Mouse (Mus musculus) lung, postnatal 4 days (tissue): ENCODE results near the gene Pgrmc1.
A peak's percentile ranks its signal among the peaks of the same experiment; 100 is the strongest.
"Not testable (repeated sequence)": the region's sequence is repeated elsewhere in the genome, so short reads cannot be mapped to it uniquely, and the experiment has no call there.

Source experiments
- DNase-seq, 2 experiments: peaks; one replicate each; pipeline ENCODE4 v3.0.0; 2021

Gene Pgrmc1

DNA sequence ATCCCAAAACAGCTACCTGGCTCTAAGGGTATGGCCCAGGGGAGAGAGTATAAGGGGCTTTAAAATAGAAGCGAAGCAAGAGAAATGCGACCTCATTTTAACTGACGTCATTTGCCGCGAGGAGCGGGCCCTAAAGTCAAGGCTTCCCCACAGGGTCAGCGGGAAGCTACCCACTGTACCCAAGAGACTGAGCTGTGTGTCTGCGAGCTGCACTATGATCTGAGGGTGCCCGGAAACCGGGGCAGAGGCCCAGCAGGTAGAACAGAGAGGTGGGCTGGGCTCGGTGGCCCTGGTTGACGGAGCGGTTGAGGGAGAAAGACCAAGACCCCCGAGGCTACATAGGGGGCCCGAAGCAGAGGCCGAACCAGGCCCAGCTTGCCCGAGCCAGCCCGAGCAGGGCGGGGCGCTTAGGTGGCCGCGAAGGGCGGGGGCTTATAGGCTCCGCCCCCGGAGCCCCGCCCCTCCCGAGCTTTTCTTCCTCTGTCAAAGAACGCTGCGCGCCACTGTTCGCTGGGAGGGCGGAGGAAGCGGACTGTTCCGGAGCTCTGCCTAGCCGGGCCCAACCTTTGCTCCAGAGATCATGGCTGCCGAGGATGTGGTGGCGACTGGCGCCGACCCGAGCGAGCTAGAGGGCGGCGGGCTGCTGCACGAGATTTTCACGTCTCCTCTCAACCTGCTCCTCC, at the start of gene Pgrmc1:
TSS of gene Pgrmc1 (plus strand) at position 500 of the 683 bp plus-strand sequence.
- peak; percentile 87 to 90 for DNase-seq

DNA sequence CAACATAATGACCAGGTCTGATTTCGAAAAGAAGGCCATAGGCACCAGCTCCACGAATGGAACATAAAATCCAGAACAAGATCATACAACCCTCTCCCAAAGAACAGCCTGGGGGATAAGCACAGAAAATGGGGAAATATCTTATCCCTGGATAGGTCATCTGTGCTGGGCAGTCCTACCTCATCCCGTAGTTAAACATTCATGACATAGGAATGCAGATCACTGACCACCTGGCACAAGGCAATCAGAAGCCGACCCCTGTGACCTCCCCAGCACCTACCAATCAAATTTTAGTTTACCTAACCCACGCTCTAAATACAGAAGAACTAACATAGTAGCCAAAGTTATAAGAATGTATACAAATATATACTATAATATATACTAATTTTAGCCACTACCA, 49.2 kb upstream of the Pgrmc1 start:
- DNase-seq: no peak

DNA sequence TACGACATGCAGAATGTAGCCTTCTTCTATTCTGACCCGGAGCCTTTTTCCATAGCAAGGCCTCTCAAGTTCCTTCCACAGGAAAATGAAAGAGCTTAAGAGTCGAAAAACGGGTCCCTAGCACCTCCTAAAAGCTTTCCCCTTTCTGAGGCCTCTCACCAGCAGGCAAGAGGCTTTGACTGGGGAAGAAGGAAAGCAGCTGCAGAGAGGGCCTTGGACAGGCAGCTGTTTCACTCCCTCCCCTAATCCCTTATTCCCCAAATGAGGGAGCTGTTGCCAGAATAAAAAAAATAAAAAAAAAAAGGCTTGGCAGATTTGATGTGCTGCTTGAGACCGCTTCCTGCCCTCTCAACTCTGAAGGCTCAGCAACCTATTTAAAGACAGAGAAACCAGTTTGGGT, 47.1 kb upstream of the Pgrmc1 start:
- DNase-seq: peak; percentile 34 to 56

DNA sequence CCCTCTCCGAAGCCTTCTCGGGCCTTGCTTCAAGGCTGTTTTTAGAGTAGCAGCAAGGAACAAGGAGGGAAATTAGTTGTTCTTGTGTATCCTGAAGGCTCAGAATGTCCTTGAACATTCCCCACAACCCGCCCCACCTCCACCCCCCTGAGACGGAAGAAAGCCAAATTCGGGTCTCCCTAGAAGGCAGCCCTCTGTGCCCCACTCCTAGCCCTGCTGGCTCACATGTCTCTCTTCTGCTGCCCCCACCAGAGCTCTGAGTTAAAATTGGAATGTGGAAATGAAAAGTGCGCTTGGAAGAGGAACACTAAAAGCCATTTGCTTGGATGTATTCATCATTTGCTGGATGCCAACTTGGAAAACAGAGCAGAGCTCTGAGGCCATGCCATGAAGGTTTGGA, 46.7 kb upstream of the Pgrmc1 start:
- DNase-seq: peak in 1 of 2 experiments; percentile 4

DNA sequence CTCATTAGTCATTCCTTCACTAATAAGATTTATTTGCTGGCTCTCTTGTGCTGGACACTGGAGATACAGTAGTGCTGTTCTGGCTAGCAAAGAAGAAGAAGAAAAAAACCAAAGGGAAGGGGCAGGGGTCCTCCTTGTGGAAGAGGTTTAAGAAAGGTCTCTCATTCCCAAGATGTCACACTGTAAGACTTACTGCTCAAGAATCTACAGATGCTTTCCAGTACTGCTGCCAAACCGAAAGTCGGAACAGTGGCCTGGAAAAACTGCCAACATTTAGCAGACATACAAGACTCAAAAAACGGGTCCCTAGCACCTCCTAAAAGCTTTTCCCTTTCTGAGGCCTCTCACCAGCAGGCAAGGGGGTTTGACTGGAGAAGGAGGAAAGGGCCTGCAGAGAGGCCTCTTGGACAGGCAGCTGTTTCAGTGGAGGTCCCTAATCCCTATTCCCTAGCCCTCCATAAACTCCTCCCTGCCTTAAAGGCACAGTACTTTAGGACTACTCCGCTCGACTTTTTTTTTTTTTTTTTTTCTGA, 45.9 kb upstream of the Pgrmc1 start:
- DNase-seq: peak; percentile 43 to 69

DNA sequence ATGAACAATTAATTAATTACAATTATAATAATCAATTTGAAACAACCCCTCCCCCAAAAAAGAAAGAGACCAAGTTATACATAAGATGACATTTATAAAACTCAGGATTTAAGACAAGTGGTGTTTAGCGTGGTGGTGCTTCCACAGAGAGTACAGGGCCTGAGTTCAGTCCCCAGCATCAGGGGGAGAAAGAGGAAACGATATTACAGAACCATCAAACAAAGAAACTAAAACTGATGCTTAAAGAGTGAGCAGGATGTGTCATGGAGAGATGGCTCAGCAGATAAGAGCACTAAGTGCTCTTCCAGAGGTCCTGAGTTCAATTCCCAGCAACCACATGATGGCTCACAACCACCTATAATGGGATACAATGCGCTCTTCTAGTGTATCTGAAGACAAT, 45.3 kb upstream of the Pgrmc1 start:
- DNase-seq: no peak

DNA sequence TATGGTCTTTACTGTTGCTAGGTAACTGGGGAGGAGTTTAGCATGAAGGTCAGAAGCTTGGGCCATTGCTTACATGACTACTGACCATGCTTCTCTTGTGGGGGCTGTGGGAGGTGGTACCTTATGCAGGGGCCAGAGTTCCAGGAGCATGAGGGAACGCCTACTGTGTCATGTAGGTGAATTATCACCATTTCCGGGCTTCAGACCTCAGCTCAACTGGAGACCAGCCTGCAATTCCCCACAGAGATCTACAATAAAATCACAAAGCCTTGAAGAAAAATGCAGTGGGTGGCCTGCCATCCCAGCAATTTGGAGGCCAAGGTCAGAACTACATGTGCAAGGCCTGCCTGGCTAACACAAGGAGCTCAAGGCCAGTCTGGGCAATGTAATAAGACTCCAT, 42.8 kb upstream of the Pgrmc1 start:
- DNase-seq: not testable (repeated sequence)

DNA sequence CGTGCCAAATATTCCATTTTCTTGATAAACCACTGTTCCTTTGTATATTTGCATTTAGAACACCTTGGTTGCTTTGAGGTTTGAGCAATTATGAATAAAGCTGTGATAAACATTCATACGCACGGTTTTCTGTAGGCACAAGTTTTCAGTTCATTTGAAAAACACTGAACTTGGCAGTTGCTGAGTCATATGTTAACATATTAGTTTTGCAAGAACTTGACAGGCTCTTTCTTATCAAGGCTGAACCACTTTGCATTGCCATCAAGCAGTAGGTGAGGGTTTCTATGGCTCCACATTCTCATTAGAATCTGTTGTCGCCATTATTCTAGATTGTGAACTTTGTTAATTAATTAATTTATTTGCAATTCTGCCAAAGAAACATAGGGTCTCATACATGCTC, 37.8 kb upstream of the Pgrmc1 start:
- DNase-seq: no peak

DNA sequence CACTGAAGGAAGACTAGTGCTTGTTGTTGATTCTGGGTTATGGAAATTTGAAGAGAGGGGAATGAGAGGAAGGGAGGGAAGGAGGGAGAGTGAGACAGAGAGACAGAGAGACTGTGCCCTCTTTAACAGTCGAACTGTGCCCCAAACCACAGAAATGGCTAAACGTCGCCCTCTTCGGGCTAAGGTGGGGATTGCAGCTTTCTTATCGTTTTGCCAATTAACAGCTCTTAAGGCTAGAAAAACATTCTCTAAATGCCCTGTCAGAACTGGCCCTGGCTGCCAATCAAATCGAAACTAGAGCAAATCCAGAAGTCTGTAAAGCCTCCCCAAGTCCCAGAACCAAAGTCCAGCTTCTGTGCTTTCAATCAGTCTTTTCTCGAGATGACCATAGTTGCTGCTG, 36.4 kb upstream of the Pgrmc1 start:
- DNase-seq: peak; percentile 49 to 78

DNA sequence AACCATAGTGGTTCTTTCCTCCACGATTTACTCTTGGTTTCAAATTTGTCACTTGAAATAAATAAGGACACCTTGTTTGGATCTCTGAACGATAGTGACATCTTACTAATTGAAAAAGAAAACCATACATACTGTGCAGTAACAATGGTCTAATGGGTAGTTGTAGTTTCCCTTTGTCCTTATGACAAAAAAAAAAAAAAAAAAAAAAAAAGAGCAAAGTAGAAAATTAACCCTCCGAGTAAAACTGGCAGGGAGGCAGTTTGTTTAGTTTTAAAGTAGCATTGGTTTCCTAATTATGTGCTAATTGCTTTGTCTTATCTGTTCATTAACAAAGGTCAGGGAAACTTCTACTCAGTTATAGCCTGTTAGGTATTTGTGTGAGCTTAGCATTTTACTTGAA, 35.9 kb upstream of the Pgrmc1 start:
- no peak for DNase-seq

DNA sequence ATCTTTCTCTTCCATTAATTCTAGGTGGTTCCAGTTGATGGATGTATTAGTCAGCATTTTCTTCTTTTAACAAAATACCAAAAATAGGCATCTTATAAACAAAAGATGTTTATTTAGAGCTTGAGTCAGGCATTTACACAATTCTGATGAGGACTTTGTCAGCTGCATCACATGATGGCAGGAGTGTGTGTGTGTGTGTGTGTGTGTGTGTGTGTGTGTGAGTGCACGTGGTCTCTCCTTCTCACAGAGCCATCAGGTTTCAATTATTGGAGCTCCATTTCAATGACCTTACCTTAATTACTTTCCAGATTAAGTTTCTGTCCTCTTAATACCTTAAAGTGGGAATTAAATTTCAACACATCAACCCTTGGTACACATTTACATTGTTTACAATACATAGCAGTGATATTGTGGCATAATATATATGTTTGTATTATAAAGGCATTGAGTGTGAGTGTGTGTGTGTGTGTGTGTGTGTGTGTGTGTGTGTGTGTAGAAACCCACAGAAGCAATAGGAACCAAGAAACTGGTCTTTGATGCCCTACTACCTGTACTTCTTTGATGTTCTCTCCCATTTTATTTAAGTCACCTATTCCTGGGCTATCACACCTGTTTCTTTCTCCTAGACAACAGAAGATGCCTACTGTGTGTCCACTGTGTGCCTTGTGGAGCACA, 11.2 kb upstream of the Pgrmc1 start:
- DNase-seq: no peak

DNA sequence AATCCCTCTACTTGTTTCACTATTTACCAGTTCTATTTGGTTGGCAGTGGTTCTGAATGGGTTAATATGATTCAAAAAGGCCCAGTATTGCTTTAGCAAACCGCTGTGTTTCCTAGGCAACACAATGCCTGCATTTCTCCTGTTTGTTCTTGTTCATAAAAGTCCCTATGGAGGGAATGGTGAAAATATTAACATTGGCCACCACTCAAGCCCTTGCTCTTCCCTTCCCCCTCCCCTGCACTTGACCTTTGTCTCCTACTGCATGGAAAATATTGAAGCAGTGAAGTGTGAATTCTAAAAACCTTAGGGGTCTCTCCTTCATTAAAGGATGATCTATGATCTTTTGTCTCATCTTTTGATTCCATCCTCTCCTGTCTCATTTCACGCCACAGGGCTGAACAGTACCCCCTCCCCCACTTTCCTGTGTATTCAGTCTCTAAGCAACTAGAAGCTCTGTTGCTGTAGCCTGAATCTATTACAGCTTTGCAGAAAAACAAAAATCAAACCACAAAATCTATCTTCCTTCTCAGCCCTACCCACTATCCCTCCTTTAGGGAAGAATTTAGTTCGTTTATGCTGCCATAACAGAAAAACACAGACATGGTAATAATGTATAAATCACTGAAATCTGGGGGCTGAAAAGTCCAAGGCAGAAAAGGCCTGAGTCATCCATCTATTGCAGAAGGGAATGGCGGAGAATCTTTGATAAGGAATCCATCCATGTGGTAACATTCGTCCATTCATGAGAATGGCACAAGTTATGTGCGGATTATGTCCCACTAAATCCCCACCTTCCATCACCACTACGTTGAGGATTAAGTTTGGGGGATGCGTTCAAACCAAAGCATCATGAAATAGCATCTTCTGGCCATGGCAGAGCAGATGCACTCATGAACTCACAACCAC, 10.4 kb upstream of the Pgrmc1 start:
- no peak for DNase-seq

DNA sequence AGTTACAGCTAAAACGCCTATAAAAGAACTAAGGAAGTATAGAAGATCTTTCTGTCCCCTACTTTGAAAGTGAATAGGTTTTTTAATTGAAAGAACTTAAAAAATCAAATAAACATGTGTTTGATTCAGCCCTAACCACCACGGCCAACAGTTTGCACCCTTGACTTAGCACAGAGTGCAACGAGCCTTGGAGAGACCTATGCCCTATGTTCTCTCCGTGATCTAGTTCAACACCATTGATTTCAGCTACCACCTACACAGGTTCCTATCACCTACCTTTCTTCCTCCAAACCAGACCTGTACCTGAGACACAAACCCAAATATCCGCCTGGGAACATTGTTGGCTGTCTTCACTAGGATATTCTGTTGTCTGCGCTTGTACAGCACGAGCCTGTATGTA, 7.7 kb upstream of the Pgrmc1 start:
- no peak for DNase-seq

DNA sequence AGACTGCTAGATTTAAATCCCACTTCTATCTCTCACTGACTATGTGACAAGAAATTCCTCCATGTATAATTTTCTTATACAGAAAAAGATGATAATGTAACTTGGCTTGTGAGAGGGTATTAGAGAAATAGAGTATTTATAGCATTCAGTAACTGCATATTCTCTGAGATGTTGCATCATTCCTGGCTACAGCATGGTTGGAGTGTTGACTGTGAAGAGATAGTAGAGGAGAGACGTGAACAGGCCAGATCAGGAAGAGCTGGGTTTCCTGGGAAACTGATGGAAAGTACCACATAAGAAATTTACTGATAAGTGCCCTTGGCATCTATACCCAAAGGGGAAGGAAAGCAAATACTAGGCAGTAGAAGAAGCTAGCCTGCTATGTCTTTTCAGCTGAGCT, 6.9 kb upstream of the Pgrmc1 start:
- no peak for DNase-seq

DNA sequence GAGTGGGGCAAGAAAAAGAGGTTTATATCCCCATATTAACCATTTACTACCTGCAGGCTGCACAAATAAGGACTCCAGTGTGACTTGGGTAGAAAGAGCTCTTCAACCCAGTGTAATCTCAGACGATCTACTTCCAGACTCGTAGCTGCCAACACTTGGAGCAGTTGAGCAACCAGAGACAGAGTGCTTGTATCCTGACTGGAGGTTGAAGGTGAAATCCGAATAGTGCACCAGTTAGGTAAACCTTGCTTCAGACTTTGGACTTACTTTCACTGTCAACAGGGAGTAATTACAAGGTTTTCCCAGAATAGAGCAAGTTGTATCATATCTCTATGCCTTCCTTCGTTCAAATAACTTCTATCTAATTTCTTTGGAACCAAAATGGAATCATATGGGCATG, 6.5 kb upstream of the Pgrmc1 start:
- DNase-seq: no peak

DNA sequence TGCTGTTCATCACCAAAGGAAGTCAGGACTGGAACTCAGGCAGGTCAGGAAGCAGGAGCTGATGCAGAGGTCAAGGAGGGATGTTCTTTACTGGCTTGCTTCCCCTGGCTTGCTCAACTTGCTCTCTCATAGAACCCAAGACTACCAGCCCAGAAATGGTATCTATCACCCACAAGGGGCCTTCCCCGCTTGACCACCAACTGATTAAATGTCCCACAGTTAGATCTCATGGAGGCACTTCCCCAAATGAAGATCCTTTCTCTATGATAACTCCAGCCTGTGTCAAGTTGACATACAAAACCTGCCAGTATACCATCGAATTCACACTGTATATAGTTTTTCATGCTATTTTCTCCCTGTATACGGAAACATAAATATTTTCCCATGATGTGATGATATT, 2.8 kb upstream of the Pgrmc1 start:
- DNase-seq: no peak

DNA sequence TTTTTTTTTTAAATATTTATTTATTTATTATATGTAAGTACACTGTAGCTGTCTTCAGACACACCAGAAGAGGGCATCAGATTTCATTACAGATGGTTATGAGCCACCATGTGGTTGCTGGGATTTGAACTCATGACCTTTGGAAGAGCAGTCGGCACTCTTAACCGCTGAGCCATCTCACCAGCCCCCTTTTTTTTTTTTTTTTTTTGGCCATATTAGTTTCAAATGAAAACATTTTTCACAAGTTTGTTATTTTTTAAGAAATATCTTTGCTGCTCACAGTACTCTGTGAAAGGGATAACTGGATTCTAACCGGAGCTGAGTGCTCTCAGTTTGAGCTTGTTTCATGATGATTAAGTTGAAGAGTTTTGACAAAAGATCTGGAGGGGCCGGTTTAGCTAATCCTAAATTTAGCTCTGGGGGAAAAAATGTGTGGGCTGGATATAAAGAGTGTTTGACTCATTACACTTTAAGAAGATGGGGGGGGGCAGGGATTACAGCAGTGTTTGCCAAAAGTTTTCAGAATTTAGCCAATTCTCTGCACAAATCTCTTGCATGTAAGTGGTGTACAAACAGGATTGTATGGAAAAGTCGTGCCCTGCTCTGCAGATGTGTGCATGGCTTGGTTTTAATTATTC, 1.4 kb upstream of the Pgrmc1 start:
- not testable (repeated sequence) for DNase-seq

DNA sequence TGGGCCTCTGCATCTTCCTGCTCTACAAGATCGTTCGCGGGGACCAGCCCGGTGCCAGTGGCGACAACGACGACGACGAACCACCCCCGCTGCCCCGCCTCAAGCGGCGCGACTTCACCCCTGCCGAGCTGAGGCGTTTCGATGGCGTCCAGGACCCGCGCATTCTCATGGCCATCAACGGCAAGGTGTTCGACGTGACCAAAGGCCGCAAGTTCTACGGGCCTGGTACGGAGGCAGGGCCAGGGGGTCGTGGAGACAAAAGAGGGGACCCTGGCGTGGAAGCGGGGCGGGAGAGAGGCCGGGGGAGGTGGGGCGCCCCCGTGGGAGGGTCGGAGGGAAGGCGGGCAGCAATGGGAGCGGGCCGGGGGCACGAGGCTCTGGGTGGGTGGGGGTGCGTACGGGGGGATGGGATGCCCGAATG, 394 bp downstream of the Pgrmc1 start:
- DNase-seq: no peak

DNA sequence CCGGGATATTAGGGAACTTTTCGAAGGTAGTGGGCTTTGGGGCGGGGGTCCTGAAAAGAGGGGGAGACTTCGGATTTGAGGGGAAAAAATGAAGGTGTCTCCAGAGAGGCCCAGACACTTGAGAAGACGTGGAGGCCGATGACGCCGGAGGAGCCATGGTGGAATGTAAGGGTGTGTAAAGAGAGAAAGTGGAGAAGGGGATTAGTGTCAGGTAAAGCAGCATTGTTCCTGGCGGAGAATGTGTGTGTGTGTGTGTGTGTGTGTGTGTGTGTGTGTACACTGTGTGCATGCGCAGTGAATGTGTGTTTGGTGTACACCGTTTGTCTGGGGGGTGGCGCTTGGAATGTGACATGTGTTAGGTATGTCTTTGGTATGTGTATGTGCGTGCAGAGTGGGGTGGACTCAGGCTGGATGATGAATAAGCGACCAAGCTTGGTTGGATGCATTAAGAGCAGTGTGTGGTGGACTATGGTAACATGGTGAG, 897 bp downstream of the Pgrmc1 start:
- peak; percentile 11 to 41 for DNase-seq

DNA sequence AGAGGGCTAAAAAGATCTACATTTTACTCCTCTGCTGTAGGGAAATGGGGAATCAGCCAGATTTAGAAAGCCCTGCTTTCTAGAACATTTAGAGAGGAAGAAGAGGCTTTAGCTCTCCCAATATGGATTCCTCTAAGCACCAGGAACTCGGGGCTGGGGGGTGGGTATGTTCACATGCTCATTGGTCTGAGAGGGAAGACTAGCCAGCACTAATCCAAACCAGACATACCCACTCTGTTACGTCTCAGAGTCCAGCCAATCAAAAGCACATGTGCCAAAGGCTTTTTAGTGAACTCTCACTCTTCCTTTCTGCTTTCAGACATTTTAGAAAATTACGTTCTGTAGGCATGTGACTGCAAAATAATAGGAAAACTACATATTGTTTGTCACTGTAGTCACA, 1.6 kb downstream of the Pgrmc1 start:
- no peak for DNase-seq

DNA sequence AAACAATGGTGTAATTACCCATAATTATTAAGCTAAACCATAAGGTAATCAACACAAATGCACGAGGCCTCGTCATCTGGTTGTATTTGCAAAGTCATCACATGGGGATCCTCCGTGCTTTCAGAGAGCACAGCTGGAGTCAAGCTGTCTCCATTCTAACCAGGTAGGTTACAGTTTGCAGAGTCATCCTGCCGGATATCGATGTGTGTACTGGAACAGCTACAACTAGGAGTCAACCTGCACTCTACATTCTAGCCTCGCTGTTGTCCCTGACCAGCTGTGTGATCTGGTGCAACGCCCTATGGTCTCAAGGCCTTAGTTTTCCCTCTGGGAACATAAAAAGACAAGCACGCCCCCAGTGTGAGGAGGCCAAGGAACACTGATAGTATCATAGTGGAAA, 2.1 kb downstream of the Pgrmc1 start:
- no peak for DNase-seq

DNA sequence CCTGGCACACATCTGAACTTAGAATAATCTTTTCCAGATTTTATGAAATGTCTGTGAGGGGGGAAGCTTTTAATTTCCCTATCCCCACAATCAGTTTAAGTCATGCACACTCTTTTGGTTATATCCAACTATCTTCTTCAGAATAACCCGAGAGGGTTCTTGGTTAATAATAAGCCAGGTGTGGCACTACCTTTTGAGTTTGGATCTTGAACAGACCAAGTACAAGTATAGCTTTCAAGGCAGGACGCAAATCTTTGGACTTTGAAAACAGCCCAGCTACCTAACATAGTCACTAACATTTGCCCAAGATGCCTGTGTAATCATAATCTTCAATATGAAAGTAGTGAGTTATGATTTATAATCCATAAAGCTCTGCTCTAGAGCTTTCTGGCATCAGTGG, 4.9 kb downstream of the Pgrmc1 start:
- no peak for DNase-seq

DNA sequence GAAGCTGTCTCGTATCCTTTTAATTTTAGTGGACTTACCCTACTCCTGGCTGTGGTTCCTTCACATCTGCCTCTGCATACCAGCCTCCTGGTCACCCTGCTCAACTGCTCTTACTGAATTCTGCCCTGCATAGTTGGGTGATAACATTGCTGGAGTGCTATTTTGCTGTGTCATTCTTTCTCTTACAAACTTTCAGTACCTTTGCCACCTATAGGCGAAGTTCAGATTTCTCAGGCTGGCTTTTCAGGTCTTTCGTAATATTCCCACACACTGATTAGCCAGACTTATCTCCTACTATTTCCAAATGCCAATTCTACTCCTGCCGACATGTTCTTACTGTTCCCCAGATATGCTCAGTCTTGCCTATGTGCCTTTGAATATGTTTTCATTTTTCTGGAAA, 6.0 kb downstream of the Pgrmc1 start:
- no peak for DNase-seq
